Mouse (Mus musculus) MEL (cell line): ENCODE measurements around the gene Dhrs11. TPM values are rescaled to one million over a fixed set of nuclear protein-coding genes. Genes with fewer than 3 reads are reported as not detected.

Experiments
- DNase-seq: peaks from one replicate; pipeline ENCODE4 v3.0.0; 2011; ENCODE audit warnings: low read depth, low spot score
- H3K27ac ChIP-seq: 2 replicates; pipeline ENCODE4 v1.5.1; 2012; ENCODE audit warnings: low read depth, mild to moderate bottlenecking, control low read depth, low read length, moderate library complexity; ENCODE audit not compliant: control insufficient read depth
- H3K27me3 ChIP-seq, 2 experiments: fragments of 150-350 bp in 1 of 2; sonication (generic) in 1 of 2; 2 replicates each; pipeline ENCODE4 v1.6.1; 2012; ENCODE audit warnings: low read length in 2 of 2, mild to moderate bottlenecking in 2 of 2, improper control_type of control experiment in 1 of 2, moderate library complexity in 1 of 2; ENCODE audit not compliant: insufficient read depth in 2 of 2, control insufficient read depth in 1 of 2
- H3K36me3 ChIP-seq, 2 experiments: 2 replicates each; pipeline ENCODE4 v1.6.1; 2012 to 2014; ENCODE audit warnings: low read length in 2 of 2, improper control_type of control experiment in 1 of 2, inconsistent platforms in 1 of 2, mild to moderate bottlenecking in 1 of 2; ENCODE audit not compliant: insufficient read depth in 2 of 2, control insufficient read depth in 1 of 2
- H3K4me1 ChIP-seq, 2 experiments: fragments of 150-350 bp in 1 of 2; sonication (generic) in 1 of 2; 2 replicates each; pipeline ENCODE4 v1.6.1; 2012; ENCODE audit warnings: low read length in 2 of 2, improper control_type of control experiment in 1 of 2, mild to moderate bottlenecking in 1 of 2; ENCODE audit not compliant: insufficient read depth in 2 of 2, control insufficient read depth in 1 of 2
- H3K4me3 ChIP-seq, 2 experiments: fragments of 150-350 bp in 1 of 2; sonication (generic) in 1 of 2; 2 replicates each; pipeline ENCODE4 v1.5.1; 2012; ENCODE audit warnings: low read depth in 2 of 2, low read length in 2 of 2, mild to moderate bottlenecking in 2 of 2, moderate library complexity in 2 of 2, control low read depth in 1 of 2, improper control_type of control experiment in 1 of 2; ENCODE audit not compliant: control insufficient read depth in 1 of 2, insufficient read depth in 1 of 2
- H3K79me2 ChIP-seq: 2 replicates; pipeline ENCODE4 v1.6.1; 2012; ENCODE audit warnings: mild to moderate bottlenecking, low read length, moderate library complexity; ENCODE audit not compliant: control insufficient read depth, poor library complexity, insufficient read depth
- H3K9ac ChIP-seq: 2 replicates; pipeline ENCODE4 v1.6.1; 2012; ENCODE audit warnings: low read depth, mild to moderate bottlenecking, control low read depth, low read length, moderate library complexity; ENCODE audit not compliant: control insufficient read depth, poor library complexity, severe bottlenecking
- H3K9me3 ChIP-seq: fragments of 150-350 bp; sonication (generic); replicated peaks from 2 replicates; pipeline ENCODE4 v1.6.1; 2012; ENCODE audit warnings: mild to moderate bottlenecking, low read length, improper control_type of control experiment, moderate library complexity; ENCODE audit not compliant: insufficient read depth
- BHLHE40 ChIP-seq: IDR thresholded peaks from 2 replicates; pipeline ENCODE4 v1.6.1; 2012; ENCODE audit warnings: low read depth, mild to moderate bottlenecking, inconsistent platforms, low read length, improper control_type of control experiment, borderline replicate concordance
- CHD1 ChIP-seq: IDR thresholded peaks from 2 replicates; pipeline ENCODE4 v1.6.1; 2012; ENCODE audit warnings: low read depth, mild to moderate bottlenecking, inconsistent platforms, low read length, improper control_type of control experiment
- CHD2 ChIP-seq: IDR thresholded peaks from 2 replicates; pipeline ENCODE4 v1.6.1; 2011; ENCODE audit warnings: low read length, improper control_type of control experiment
- CTCF ChIP-seq, 3 experiments: IDR thresholded peaks in 2 of 3; conservative IDR thresholded peaks in 1 of 3; 2 replicates each; pipeline ENCODE4 v1.5.1; 2011 to 2012; ENCODE audit warnings: low read length in 3 of 3, low read depth in 2 of 3, mild to moderate bottlenecking in 2 of 3, improper control_type of control experiment in 1 of 3, inconsistent platforms in 1 of 3, mixed read lengths in 1 of 3, moderate library complexity in 1 of 3; ENCODE audit not compliant: control insufficient read depth in 1 of 3, insufficient read depth in 1 of 3, poor library complexity in 1 of 3, severe bottlenecking in 1 of 3
- ELF1 ChIP-seq: IDR thresholded peaks from 2 replicates; pipeline ENCODE4 v1.6.1; 2014; ENCODE audit warnings: low read depth, mild to moderate bottlenecking, inconsistent platforms, low read length, improper control_type of control experiment, moderate library complexity
- EP300 ChIP-seq, 2 experiments: IDR thresholded peaks; 2 replicates each; pipeline ENCODE4 v1.6.1; 2011; ENCODE audit warnings: improper control_type of control experiment in 2 of 2, low read length in 2 of 2, low read depth in 1 of 2, mild to moderate bottlenecking in 1 of 2
- ETS1 ChIP-seq: IDR thresholded peaks from 2 replicates; pipeline ENCODE4 v1.6.1; 2012; ENCODE audit warnings: low read depth, mild to moderate bottlenecking, inconsistent platforms, low read length, improper control_type of control experiment, moderate library complexity
- GABPA ChIP-seq: IDR thresholded peaks from 2 replicates; pipeline ENCODE4 v1.6.1; 2012; ENCODE audit warnings: low read depth, mild to moderate bottlenecking, inconsistent platforms, low read length, improper control_type of control experiment, moderate library complexity
- GATA1 ChIP-seq: IDR thresholded peaks from 2 replicates; pipeline ENCODE4 v1.6.1; 2011; ENCODE audit warnings: low read depth, low read length, improper control_type of control experiment
- HCFC1 ChIP-seq: IDR thresholded peaks from 2 replicates; pipeline ENCODE4 v1.6.1; 2012; ENCODE audit warnings: low read depth, mild to moderate bottlenecking, inconsistent platforms, low read length, improper control_type of control experiment, moderate library complexity
- JUND ChIP-seq: IDR thresholded peaks from 2 replicates; pipeline ENCODE4 v1.6.1; 2011; ENCODE audit warnings: low read depth, mild to moderate bottlenecking, improper control_type of control experiment, low read length
- KAT2A ChIP-seq: conservative IDR thresholded peaks from 2 replicates; pipeline ENCODE4 v1.6.1; 2012; ENCODE audit warnings: low read depth, low read length, improper control_type of control experiment, inconsistent platforms
- MAFK ChIP-seq: IDR thresholded peaks from 2 replicates; pipeline ENCODE4 v1.6.1; 2011; ENCODE audit warnings: low read depth, mild to moderate bottlenecking, low read length, improper control_type of control experiment, borderline replicate concordance
- MAX ChIP-seq: IDR thresholded peaks from 2 replicates; pipeline ENCODE4 v1.6.1; 2011; ENCODE audit warnings: low read length, improper control_type of control experiment
- MAZ ChIP-seq: IDR thresholded peaks from 2 replicates; pipeline ENCODE4 v1.6.1; 2012; ENCODE audit warnings: low read depth, mild to moderate bottlenecking, inconsistent platforms, low read length, improper control_type of control experiment
- MEF2A ChIP-seq: IDR thresholded peaks from 2 replicates; pipeline ENCODE4 v1.6.1; 2014; ENCODE audit warnings: low read depth, mild to moderate bottlenecking, inconsistent platforms, low read length, improper control_type of control experiment; ENCODE audit not compliant: poor library complexity, insufficient replicate concordance, severe bottlenecking; ENCODE audit errors: extremely low read depth
- MXI1 ChIP-seq: IDR thresholded peaks from 2 replicates; pipeline ENCODE4 v1.6.1; 2011; ENCODE audit warnings: mild to moderate bottlenecking, low read depth, low read length, improper control_type of control experiment
- MYB ChIP-seq: IDR thresholded peaks from 2 replicates; pipeline ENCODE4 v1.6.1; 2011; ENCODE audit warnings: mild to moderate bottlenecking, low read depth, low read length, improper control_type of control experiment
- NELFE ChIP-seq: IDR thresholded peaks from 2 replicates; pipeline ENCODE4 v1.6.1; 2011; ENCODE audit warnings: low read depth, low read length, improper control_type of control experiment
- NRF1 ChIP-seq: IDR thresholded peaks from 2 replicates; pipeline ENCODE4 v1.6.1; 2014; ENCODE audit warnings: low read depth, mild to moderate bottlenecking, inconsistent platforms, low read length, improper control_type of control experiment, moderate library complexity; ENCODE audit not compliant: poor library complexity, insufficient read depth, severe bottlenecking
- POLR2A ChIP-seq, 2 experiments: IDR thresholded peaks; 2 replicates each; pipeline ENCODE4 v1.6.1; 2011 to 2012; ENCODE audit warnings: low read length in 2 of 2, mild to moderate bottlenecking in 2 of 2, control low read depth in 1 of 2, improper control_type of control experiment in 1 of 2, low read depth in 1 of 2, moderate library complexity in 1 of 2; ENCODE audit not compliant: control insufficient read depth in 1 of 2, insufficient read depth in 1 of 2, poor library complexity in 1 of 2
- POLR2AphosphoS5 ChIP-seq: IDR thresholded peaks from 2 replicates; pipeline ENCODE4 v1.6.1; 2012; ENCODE audit warnings: low read depth, borderline replicate concordance, mild to moderate bottlenecking, inconsistent platforms, low read length, moderate library complexity, mixed read lengths
- RAD21 ChIP-seq: IDR thresholded peaks from 2 replicates; pipeline ENCODE4 v1.6.1; 2011; ENCODE audit warnings: mild to moderate bottlenecking, low read depth, low read length, improper control_type of control experiment
- RCOR1 ChIP-seq: IDR thresholded peaks from 2 replicates; pipeline ENCODE4 v1.6.1; 2012; ENCODE audit warnings: low read depth, mild to moderate bottlenecking, inconsistent platforms, low read length, improper control_type of control experiment
- SIN3A ChIP-seq: IDR thresholded peaks from 2 replicates; pipeline ENCODE4 v1.6.1; 2012; ENCODE audit warnings: low read length, improper control_type of control experiment, inconsistent platforms
- SMC3 ChIP-seq: IDR thresholded peaks from 2 replicates; pipeline ENCODE4 v1.6.1; 2011; ENCODE audit warnings: low read depth, low read length, improper control_type of control experiment
- TBP ChIP-seq: IDR thresholded peaks from 2 replicates; pipeline ENCODE4 v1.8.0; 2011; ENCODE audit warnings: low read depth, low read length, improper control_type of control experiment
- TCF12 ChIP-seq: IDR thresholded peaks from 2 replicates; pipeline ENCODE4 v1.6.1; 2014; ENCODE audit warnings: low read depth, mild to moderate bottlenecking, inconsistent platforms, low read length, improper control_type of control experiment, moderate library complexity
- USF1 ChIP-seq: IDR thresholded peaks from 2 replicates; pipeline ENCODE4 v1.6.1; 2014; ENCODE audit warnings: low read depth, mild to moderate bottlenecking, inconsistent platforms, low read length, improper control_type of control experiment, moderate library complexity
- ZC3H11A ChIP-seq: IDR thresholded peaks from 2 replicates; pipeline ENCODE4 v1.6.1; 2012; ENCODE audit warnings: low read depth, mild to moderate bottlenecking, inconsistent platforms, low read length, improper control_type of control experiment
- ZKSCAN1 ChIP-seq: IDR thresholded peaks from 2 replicates; pipeline ENCODE4 v1.6.1; 2012; ENCODE audit warnings: low read depth, mild to moderate bottlenecking, inconsistent platforms, low read length, improper control_type of control experiment, moderate library complexity
- ZMIZ1 ChIP-seq: IDR thresholded peaks from 2 replicates; pipeline ENCODE4 v1.6.1; 2012; ENCODE audit warnings: low read depth, mild to moderate bottlenecking, inconsistent platforms, low read length, improper control_type of control experiment, moderate library complexity
- polyA plus RNA-seq, 2 experiments: library from polyadenylated mRNA; stranded (reverse) in 1 of 2; unstranded in 1 of 2; fragments of >175 nt in 1 of 2; fragments of >200 nt in 1 of 2; gene quantifications; 2 replicates each; pipeline versions ENCODE4 v1.2.1 to v1.2.4; 2012; ENCODE audit warnings: low replicate concordance in 2 of 2, low read depth in 1 of 2; ENCODE audit not compliant: insufficient read length in 2 of 2, insufficient read depth in 1 of 2, missing spikeins in 1 of 2
- total RNA-seq: library from RNA; depleted of rRNA; stranded (reverse); fragments of 300-350 nt; gene quantifications from 2 replicates; pipeline ENCODE4 v1.2.3, GENCODE M21; 2012

The Dhrs11 gene
- total and polyA plus RNA-seq, 3 experiments: 36.6 to 37.7 TPM; not detected in 1

DNA sequence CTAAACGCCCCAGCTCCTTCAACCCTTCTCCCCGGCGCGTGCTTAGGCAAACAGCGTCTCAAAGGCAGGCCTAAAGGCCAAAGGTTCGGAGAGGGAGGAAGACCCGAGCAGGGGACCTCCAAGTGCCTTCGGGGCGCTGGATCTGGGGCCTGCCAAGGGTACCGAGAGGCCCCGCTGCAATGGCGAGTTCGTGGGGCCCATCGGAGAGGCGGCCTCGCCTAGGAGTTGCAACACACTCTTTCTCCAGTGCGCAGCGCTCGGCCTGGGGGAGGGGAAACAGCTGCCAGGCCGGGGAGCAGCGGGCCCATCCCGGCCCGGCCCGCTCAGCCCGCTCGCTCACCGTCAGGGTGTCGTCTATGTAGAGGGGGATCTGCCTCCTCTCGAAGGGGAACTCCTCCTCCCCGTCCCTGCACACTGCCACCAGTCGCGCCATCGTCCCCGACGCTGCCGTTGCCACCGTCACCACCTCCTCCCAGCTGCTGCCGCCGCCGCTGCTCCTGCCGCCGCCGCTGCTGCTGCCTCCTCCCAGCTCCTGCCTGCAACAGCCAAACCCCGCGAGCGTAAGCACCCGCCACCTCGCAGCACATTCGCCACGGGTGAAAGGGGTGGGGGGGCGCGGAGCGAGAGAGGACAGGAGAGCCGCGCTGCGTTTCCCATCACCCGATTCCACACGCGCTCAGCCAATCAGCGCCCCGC, 40.9 kb upstream of the Dhrs11 start (continued):
- TF ChIP-seq HCFC1 (peak; percentile 81), GATA1 (no peak), ELF1 (no peak), SIN3A (peak; percentile 77), ZC3H11A (peak; percentile 94), NELFE (no peak; the same call in none of the 2 replicates), POLR2A (IDR thresholded peaks at IDR 0.05; ENCODE audit: control insufficient read depth in 1 of 2, insufficient read depth in 1 of 2, low read depth in 1 of 2, low read length in 2 of 2, poor library complexity in 1 of 2) (peak; percentile 53 to 65; a peak in 3 of 4 replicates), CTCF (IDR thresholded peaks at IDR 0.05 in 2 of 3, conservative IDR thresholded peaks at IDR 0.05 in 1 of 3; ENCODE audit: control insufficient read depth in 1 of 3, insufficient read depth in 1 of 3, low read depth in 2 of 3, low read length in 3 of 3, poor library complexity in 1 of 3, severe bottlenecking in 1 of 3) (no peak), TBP (peak; percentile 34; the same call in 1 of the 2 replicates), JUND (no peak), ZKSCAN1 (no peak), SMC3 (peak; percentile 7; the same call in 1 of the 2 replicates), EP300 (IDR thresholded peaks at IDR 0.05; ENCODE audit: low read depth in 1 of 2, low read length in 2 of 2) (peak in 1 of 2 experiments; percentile 45; a peak in 1 of 4 replicates), MYB (peak; percentile 13; the same call in 1 of the 2 replicates)

GRCm38 (mm10) chr11:84868786-84869259, 40.0 kb upstream of the Dhrs11 start:
- Histone ChIP-seq H3K9ac (peak overlapping the region; percentile 95), H3K27me3 (no peaks in the 10 kb centered on the region), H3K36me3 (peaks cover 27 to 55% of the 10 kb centered on the region in 2 experiments), H3K9me3 (no peaks in the 10 kb centered on the region), H3K79me2 (peaks cover 60% of the 10 kb centered on the region), H3K27ac (peak overlapping the region; percentile 70), H3K4me1 (peaks cover 16 to 43% of the 10 kb centered on the region in 2 experiments), H3K4me3 (peak overlapping the region; percentile 97 to 98)
- DNase-seq: peak; percentile 79
- no peak for TF ChIP-seq JUND
- TF ChIP-seq ELF1: peak; percentile 44; the same call in 1 of the 2 replicates
- TF ChIP-seq TBP: 0 out of 2 replicates have a peak, but pooled peaks have one; percentile 30
- no peak for TF ChIP-seq TCF12
- peak; percentile 45; the same call in 1 of the 2 replicates for TF ChIP-seq GABPA
- no peak for TF ChIP-seq NELFE
- no peak for TF ChIP-seq MAX
- no peak for TF ChIP-seq MEF2A
- no peak for TF ChIP-seq ZMIZ1
- peak; percentile 42 for TF ChIP-seq MXI1
- TF ChIP-seq CHD1: 0 out of 2 replicates have a peak, but pooled peaks have one; percentile 5
- TF ChIP-seq SMC3: no peak
- no peak for TF ChIP-seq POLR2A (IDR thresholded peaks at IDR 0.05; ENCODE audit: control insufficient read depth in 1 of 2, insufficient read depth in 1 of 2, low read depth in 1 of 2, low read length in 2 of 2, poor library complexity in 1 of 2)
- peak; percentile 74 for TF ChIP-seq GATA1
- no peak for TF ChIP-seq BHLHE40
- no peak for TF ChIP-seq ZKSCAN1
- TF ChIP-seq MAZ: 0 out of 2 replicates have a peak, but pooled peaks have one; percentile 51
- no peak for TF ChIP-seq RAD21
- peak; percentile 24; the same call in 1 of the 2 replicates for TF ChIP-seq ETS1
- no peak for TF ChIP-seq POLR2AphosphoS5
- TF ChIP-seq MYB: no peak
- TF ChIP-seq NRF1: no peak
- TF ChIP-seq MAFK: no peak
- no peak for TF ChIP-seq CHD2
- TF ChIP-seq KAT2A: no peak
- TF ChIP-seq USF1: no peak
- no peak for TF ChIP-seq RCOR1
